Mouse (Mus musculus) thymus, adult 2 months (tissue): ENCODE data around the gene Ccdc88a.

Experiments used
- CTCF ChIP-seq: fragments of 200-500 bp; IDR thresholded peaks from 2 replicates; pipeline ENCODE4 v1.5.1; 2012; ENCODE audit warnings: mild to moderate bottlenecking, control low read depth, low read length, moderate library complexity, borderline replicate concordance; ENCODE audit not compliant: control insufficient read depth, poor library complexity, insufficient read depth; ENCODE audit errors: extremely low read depth
- POLR2A ChIP-seq: fragments of 200-500 bp; IDR thresholded peaks from 2 replicates; pipeline ENCODE4 v1.6.1; 2012; ENCODE audit warnings: mild to moderate bottlenecking, low read length, control low read depth, moderate library complexity; ENCODE audit not compliant: control insufficient read depth, poor library complexity, insufficient read depth; ENCODE audit errors: extremely low read depth

DNA sequence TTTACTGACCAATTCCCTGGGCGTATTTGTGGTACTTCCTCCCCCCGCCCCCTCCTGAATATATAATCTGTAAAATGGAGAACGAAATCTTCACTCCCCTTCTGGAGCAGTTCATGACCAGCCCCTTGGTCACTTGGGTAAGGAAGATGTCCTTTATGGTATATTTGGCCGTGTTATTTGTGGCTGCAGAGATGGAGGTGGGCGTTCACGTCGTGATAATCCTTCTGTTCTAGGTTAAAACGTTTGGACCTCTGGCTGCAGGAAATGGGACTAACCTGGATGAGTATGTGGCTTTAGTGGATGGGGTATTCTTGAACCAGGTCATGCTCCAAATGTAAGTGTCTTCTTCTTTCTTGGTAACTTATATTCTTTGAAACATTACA, 807 bp downstream of the Ccdc88a start:
- TF ChIP-seq POLR2A, result no peak
- no peak for TF ChIP-seq CTCF
